Mouse (Mus musculus): ENCODE measurements at regions not wholly inside any gene's neighbourhood (a gene's known extent, or its start where the extent isn't known, plus 50 kb on each side); places are given as distances from the start of the nearest gene placed in this dataset.
"Not testable (repeated sequence)": the region's sequence is repeated elsewhere in the genome, so short reads cannot be mapped to it uniquely, and the experiment has no call there.

- not testable (repeated sequence) for H3K9me3 ChIP-seq (replicated peaks; ENCODE audit: control insufficient read depth, insufficient read depth, low read length, poor library complexity, severe bottlenecking); H3K4me3 ChIP-seq (ENCODE audit: low read depth, low read length); H3K4me1 ChIP-seq (ENCODE audit: control insufficient read depth, insufficient read depth, low read length); H3K27me3 ChIP-seq (ENCODE audit: control insufficient read depth, insufficient read depth, low read length, poor library complexity, severe bottlenecking); H3K9ac ChIP-seq (ENCODE audit: low read depth, poor library complexity, severe bottlenecking); H3K36me3 ChIP-seq (ENCODE audit: control insufficient read depth, insufficient read depth, low read length, poor library complexity, severe bottlenecking)
- H3K27ac ChIP-seq (ENCODE audit: insufficient read depth, low read length) = peak overlapping the region; percentile 44; the same call in 1 of the 2 replicates
Measured at GRCm38 (mm10) chrX:40707176-40707575, 693.5 kb upstream of the Gria3 start.

GRCm38 (mm10) chrX:40708631-40709030, 692.0 kb upstream of the Gria3 start:
- no peak overlapping the region for H3K9ac ChIP-seq (ENCODE audit: low read depth, poor library complexity, severe bottlenecking)
- H3K27me3 ChIP-seq (ENCODE audit: control insufficient read depth, insufficient read depth, low read length, poor library complexity, severe bottlenecking) = no peaks in the 10 kb centered on the region

GRCm38 (mm10) chrX:40740701-40741344, 659.8 kb upstream of the Gria3 start:
- no peak overlapping the region for H3K27ac ChIP-seq (ENCODE audit: insufficient read depth, low read length)
- H3K9ac ChIP-seq (ENCODE audit: low read depth, poor library complexity, severe bottlenecking) = no peak overlapping the region
- H3K9me3 ChIP-seq (replicated peaks; ENCODE audit: control insufficient read depth, insufficient read depth, low read length, poor library complexity, severe bottlenecking) = no peaks in the 10 kb centered on the region
- TF ChIP-seq EP300 (IDR thresholded peaks at IDR 0.05; ENCODE audit: insufficient read depth, low read depth, low read length) (no peak), CTCF (IDR thresholded peaks at IDR 0.05; ENCODE audit: low read depth, low read length) (no peak), POLR2A (IDR thresholded peaks at IDR 0.05; ENCODE audit: insufficient read depth, low read length) (no peak)
- H3K4me1 ChIP-seq (ENCODE audit: control insufficient read depth, insufficient read depth, low read length) = no peaks in the 10 kb centered on the region
- H3K4me3 ChIP-seq (ENCODE audit: low read depth, low read length) = no peak overlapping the region
- H3K36me3 ChIP-seq (ENCODE audit: control insufficient read depth, insufficient read depth, low read length, poor library complexity, severe bottlenecking) = no peaks in the 10 kb centered on the region
- no peaks in the 10 kb centered on the region for H3K27me3 ChIP-seq (ENCODE audit: control insufficient read depth, insufficient read depth, low read length, poor library complexity, severe bottlenecking)

More at GRCm38 (mm10) chrX:40708631-40709030, 692.0 kb upstream of the Gria3 start:
- Histone ChIP-seq H3K4me3 (ENCODE audit: low read depth, low read length) (no peak overlapping the region), H3K4me1 (ENCODE audit: control insufficient read depth, insufficient read depth, low read length) (no peaks in the 10 kb centered on the region), H3K9me3 (replicated peaks; ENCODE audit: control insufficient read depth, insufficient read depth, low read length, poor library complexity, severe bottlenecking) (no peaks in the 10 kb centered on the region), H3K27ac (ENCODE audit: insufficient read depth, low read length) (no peak overlapping the region), H3K36me3 (ENCODE audit: control insufficient read depth, insufficient read depth, low read length, poor library complexity, severe bottlenecking) (no peaks in the 10 kb centered on the region)
- TF ChIP-seq CTCF (IDR thresholded peaks at IDR 0.05; ENCODE audit: low read depth, low read length) = no peak
- TF ChIP-seq EP300 (IDR thresholded peaks at IDR 0.05; ENCODE audit: insufficient read depth, low read depth, low read length) = no peak
- TF ChIP-seq POLR2A (IDR thresholded peaks at IDR 0.05; ENCODE audit: insufficient read depth, low read length) = no peak
